Mouse (Mus musculus) heart, adult 8-10 months (tissue): ENCODE data around the gene Rbp7. TPM values are rescaled to one million over a fixed set of nuclear protein-coding genes. Genes with fewer than 3 reads are reported as not detected.

Source experiments
- DNase-seq: peaks from one replicate; pipeline ENCODE4 v3.0.0; 2022; ENCODE audit warnings: low spot score
- total RNA-seq, 4 experiments: library from RNA; stranded (reverse); gene quantifications; 2 replicates each; pipeline ENCODE4 v1.2.4; 2022

Rbp7 gene
- total RNA-seq, 4 experiments from 2014 or later: 41.4 to 66.1 (median 52.8) TPM

GRCm38 (mm10) chr4:149407461-149407860 lies 47.3 kb downstream of the Rbp7 start:
- no peak for DNase-seq

GRCm38 (mm10) chr4:149405713-149406443 lies 48.9 kb downstream of the Rbp7 start:
- DNase-seq: no peak

- DNase-seq: no peak
Observed at GRCm38 (mm10) chr4:149404640-149405465, 49.9 kb downstream of the Rbp7 start.

GRCm38 (mm10) chr4:149403037-149403436 lies 51.7 kb downstream of the Rbp7 start:
- no peak for DNase-seq

- DNase-seq: peak; percentile 42
Observed at GRCm38 (mm10) chr4:149401591-149401982, 53.2 kb downstream of the Rbp7 start.

- no peak for DNase-seq
Observed at GRCm38 (mm10) chr4:149400878-149401590, 53.7 kb downstream of the Rbp7 start.

Other genes with a start within 250 kb of the Rbp7 start
- 100 to 1,000 TPM; 159 to 211 (median 191) TPM for gene Kif1b, start 147.3 kb downstream of the Rbp7 start, total RNA-seq
- gene Ube4b, start 28.2 kb downstream of the Rbp7 start, total RNA-seq: 10 to 100 TPM; 40.6 to 46.8 (median 42.6) TPM
- not detected for gene Tmem274, start 22.4 kb upstream of the Rbp7 start, total RNA-seq
- 10 to 100 TPM; 35.1 to 36.8 (median 36.0) TPM for gene Nmnat1, start 30.2 kb upstream of the Rbp7 start, total RNA-seq
- gene Lzic, start 30.3 kb upstream of the Rbp7 start, total RNA-seq: 10 to 100 TPM; 50.1 to 69.6 (median 57.6) TPM
- 10 to 100 TPM; 16.0 to 23.2 (median 20.5) TPM for gene Ctnnbip1, start 63.3 kb upstream of the Rbp7 start, total RNA-seq
- 10 to 100 TPM; 85.3 to 96.5 (median 94.1) TPM for gene Clstn1, start 131.5 kb upstream of the Rbp7 start, total RNA-seq
- 1 to 10 TPM; 4.7 to 5.8 (median 5.1) TPM for gene Pik3cd, start 247.6 kb upstream of the Rbp7 start, total RNA-seq